9 mouse cellular contexts compared by ENCODE assay signal in genomic region chr14:120302913-120303548, GRCm38 (mm10). TPM values are rescaled to one million over a fixed set of nuclear protein-coding genes. Genes with fewer than 3 reads are reported as not detected.
A peak's percentile ranks its signal among the peaks of the same experiment; 100 is the strongest.
DNase-seq lines count a peak whose midpoint lies in the region; ATAC-seq and TF ChIP-seq lines count a peak whose summit lies in the region.
"Had no signal": no experiment of that assay in that cellular context is flagged by ENCODE, and none has a peak within 500 bp of the region (broad histone marks: within the 10 kb centered on the region; RNA-seq: fewer than 3 reads in every experiment).

No protein-coding gene starts in this region.

- H3K9me3 ChIP-seq in liver, embryonic 11.5 days (ENCODE audit: control insufficient read depth, low read length), result no peaks in the 10 kb centered on the region
- no peaks in the 10 kb centered on the region for H3K9me3 ChIP-seq in liver, embryonic 12.5 days (replicated peaks)
- H3K9me3 ChIP-seq in heart, postnatal 0 days (replicated peaks; ENCODE audit: control insufficient read depth, low read length), result no peaks in the 10 kb centered on the region
- H3K9me3 ChIP-seq in liver, postnatal 0 days (ENCODE audit: low read length), result no peaks in the 10 kb centered on the region

- 0 out of 2 replicates have a peak overlapping the region, but pooled peaks have one; percentile 16 for H3K9ac ChIP-seq in liver, embryonic 11.5 days (ENCODE audit: low read depth, low read length)
- H3K9ac ChIP-seq in liver, embryonic 12.5 days, result no peak overlapping the region
- peak overlapping the region; percentile 35 for H3K9ac ChIP-seq in heart, postnatal 0 days (replicated peaks; ENCODE audit: low read depth, low read length)
- H3K9ac ChIP-seq in liver, postnatal 0 days (replicated peaks), result no peak overlapping the region

- 32% methylated on average over 6 of the region's 6 CpGs for WGBS in liver, embryonic 11.5 days
- WGBS in liver, embryonic 12.5 days (ENCODE audit: insufficient replicate concordance), result 33% methylated on average over 6 of the region's 6 CpGs
- WGBS in heart, postnatal 0 days, result 17% methylated on average over 6 of the region's 6 CpGs
- WGBS in liver, postnatal 0 days (ENCODE audit: insufficient replicate concordance), result 25% methylated on average over 6 of the region's 6 CpGs

- no peak overlapping the region for H3K4me2 ChIP-seq in liver, embryonic 11.5 days
- H3K4me2 ChIP-seq in liver, embryonic 12.5 days, result no peak overlapping the region; the same call in 1 of the 2 replicates
- peak overlapping the region; percentile 51 for H3K4me2 ChIP-seq in heart, postnatal 0 days (ENCODE audit: low read depth, low read length)
- peak overlapping the region; percentile 27 for H3K4me2 ChIP-seq in liver, postnatal 0 days (ENCODE audit: low read depth, low read length)

- H3K27ac ChIP-seq in liver, embryonic 11.5 days (ENCODE audit: low read depth, low read length), result no peak overlapping the region; the same call in 1 of the 2 replicates
- H3K27ac ChIP-seq in liver, embryonic 12.5 days, result no peak overlapping the region
- peak overlapping the region; percentile 84 for H3K27ac ChIP-seq in heart, postnatal 0 days (ENCODE audit: low read depth)
- H3K27ac ChIP-seq in liver, postnatal 0 days (ENCODE audit: low read depth), result peak overlapping the region; percentile 37; the same call in 1 of the 2 replicates
- H3K27ac ChIP-seq: macrophage had no signal

- H3K36me3 ChIP-seq in liver, embryonic 11.5 days (ENCODE audit: control insufficient read depth, insufficient read depth, low read length), result no peaks in the 10 kb centered on the region
- H3K36me3 ChIP-seq in liver, embryonic 12.5 days, result no peaks in the 10 kb centered on the region
- no peaks in the 10 kb centered on the region for H3K36me3 ChIP-seq in heart, postnatal 0 days (replicated peaks; ENCODE audit: control insufficient read depth, insufficient read depth, low read length)
- H3K36me3 ChIP-seq in liver, postnatal 0 days (replicated peaks; ENCODE audit: insufficient read depth, low read length), result no peaks in the 10 kb centered on the region

- peaks cover 19% of the 10 kb centered on the region for H3K4me1 ChIP-seq in liver, embryonic 11.5 days (replicated peaks; ENCODE audit: control insufficient read depth, insufficient read depth, low read length)
- H3K4me1 ChIP-seq in liver, embryonic 12.5 days, result peaks cover 40% of the 10 kb centered on the region
- peaks cover 63% of the 10 kb centered on the region for H3K4me1 ChIP-seq in heart, postnatal 0 days (ENCODE audit: control insufficient read depth, insufficient read depth)
- H3K4me1 ChIP-seq in liver, postnatal 0 days (ENCODE audit: insufficient read depth), result peaks cover 15% of the 10 kb centered on the region

- no peak for TF ChIP-seq CTCF in heart, postnatal 0 days (IDR thresholded peaks at IDR 0.05; ENCODE audit: low read depth)
- no peak for TF ChIP-seq CTCF in liver, postnatal 0 days (IDR thresholded peaks at IDR 0.05; ENCODE audit: low read depth)

- H3K27me3 ChIP-seq in liver, embryonic 11.5 days (replicated peaks; ENCODE audit: control insufficient read depth, insufficient read depth, low read length), result no peaks in the 10 kb centered on the region
- H3K27me3 ChIP-seq in liver, embryonic 12.5 days (replicated peaks), result no peaks in the 10 kb centered on the region
- H3K27me3 ChIP-seq in heart, postnatal 0 days (ENCODE audit: control insufficient read depth, insufficient read depth, low read length), result no peaks in the 10 kb centered on the region
- no peaks in the 10 kb centered on the region for H3K27me3 ChIP-seq in liver, postnatal 0 days (ENCODE audit: insufficient read depth, low read length)

- no peak overlapping the region for H3K4me3 ChIP-seq in liver, embryonic 11.5 days (ENCODE audit: low read depth, low read length)
- H3K4me3 ChIP-seq in liver, embryonic 12.5 days, result no peak overlapping the region
- H3K4me3 ChIP-seq in heart, postnatal 0 days (ENCODE audit: low read depth, low read length), result no peak overlapping the region
- no peak overlapping the region for H3K4me3 ChIP-seq in liver, postnatal 0 days (ENCODE audit: low read depth, low read length)

- no peak for DNase-seq in liver, embryonic 11.5 days (ENCODE audit: low spot score)
- no peak for DNase-seq in heart, postnatal 0 days (ENCODE audit: low spot score)
- DNase-seq in liver, postnatal 0 days, result peak; percentile 34
- DNase-seq in layer of hippocampus, postnatal 14 days (ENCODE audit: low spot score in 2 of 2), result no peak
- no peak for DNase-seq in thymus, postnatal 0 days (ENCODE audit: low spot score)
- DNase-seq in left cerebral cortex, adult 18-20 months (ENCODE audit: low spot score in 2 of 2), result no peak

- no peak for TF ChIP-seq EP300 in heart, postnatal 0 days (IDR thresholded peaks at IDR 0.05; ENCODE audit: low read depth)
- no peak for TF ChIP-seq EP300 in liver, postnatal 0 days (IDR thresholded peaks at IDR 0.05; ENCODE audit: low read depth)

- peak; percentile 40; the same call in 1 of the 2 replicates for ATAC-seq in liver, embryonic 11.5 days (replicated peaks; ENCODE audit: low FRiP score)
- no peak for ATAC-seq in liver, embryonic 12.5 days
- ATAC-seq in cerebellum, adult (ENCODE audit: insufficient number of reproducible peaks, low FRiP score, low TSS enrichment), result peak; percentile 47
- no peak for ATAC-seq in heart, postnatal 0 days (ENCODE audit: insufficient read depth, low read depth)
- ATAC-seq in liver, postnatal 0 days, result no peak; the same call in 1 of the 2 replicates

RNA-seq across cellular contexts. Expression of gene Mbnl2, which starts 27.6 kb away (rescaled TPM):
- polyA plus RNA-seq in liver, embryonic 11.5 days (2014; fragmentation: Nextera tagmentation; extraction: Ambion mirVana), result 38.2 and 40.0 TPM in 2 replicates
- 19.3 and 20.2 TPM in 2 replicates for polyA plus RNA-seq in liver, embryonic 12.5 days (2016; fragmentation: Nextera tagmentation; extraction: Ambion mirVana)
- total RNA-seq in heart, postnatal 0 days (2014; rRNA removed; ENCODE audit: low replicate concordance), result 288 and 337 TPM in 2 replicates
- 136 and 137 TPM in 2 replicates for polyA plus RNA-seq in heart, postnatal 0 days (2015; fragmentation: Nextera tagmentation; extraction: Ambion mirVana)
- 16.0 and 16.9 TPM in 2 replicates for polyA plus RNA-seq in liver, postnatal 0 days (2015; fragmentation: Nextera tagmentation; extraction: Ambion mirVana)
- total RNA-seq in layer of hippocampus, postnatal 14 days (2021), result 100 to 1,000 TPM; 201 to 204 TPM
- polyA plus RNA-seq in thymus, postnatal 0 days (2015; fragmentation: Nextera tagmentation; extraction: Ambion mirVana), result 81.9 and 91.2 TPM in 2 replicates
- 100 to 1,000 TPM; 241 to 268 TPM for total RNA-seq in left cerebral cortex, adult 18-20 months (2021)

Comparison
In these comparisons a context has a peak if more than half of its experiments do, and no peak if none do; other contexts are left out.
1. ATAC-seq: peak in liver, embryonic 11.5 days (single experiment) and cerebellum, adult (single experiment); none in liver, embryonic 12.5 days (single experiment), heart, postnatal 0 days (single experiment) and liver, postnatal 0 days (single experiment).
2. H3K27ac ChIP-seq: peak in heart, postnatal 0 days (single experiment) and liver, postnatal 0 days (single experiment); none in liver, embryonic 11.5 days (single experiment) and liver, embryonic 12.5 days (single experiment).
3. H3K4me2 ChIP-seq: peak in heart, postnatal 0 days (single experiment) and liver, postnatal 0 days (single experiment); none in liver, embryonic 11.5 days (single experiment) and liver, embryonic 12.5 days (single experiment).
4. H3K9ac ChIP-seq: peak in liver, embryonic 11.5 days (single experiment) and heart, postnatal 0 days (single experiment); none in liver, embryonic 12.5 days (single experiment) and liver, postnatal 0 days (single experiment).